Mouse (Mus musculus) heart, embryonic 13.5 days (tissue): ENCODE data around the gene Pwwp2b. TPM values are rescaled to one million over a fixed set of nuclear protein-coding genes. Genes with fewer than 3 reads are reported as not detected.
A peak's percentile ranks its signal among the peaks of the same experiment; 100 is the strongest.

Source experiments
- ATAC-seq: fragments of 200-750 bp; cut with Nextera tagmentation; 2 replicates; pipeline ENCODE4 v1.8.0; 2017; ENCODE audit warnings: moderate TSS enrichment; ENCODE audit not compliant: insufficient number of reproducible peaks, low FRiP score, low TSS enrichment; ENCODE audit errors: extremely low read depth
- H3K27ac ChIP-seq: fragments of 300-500 bp; sonication (generic); replicated peaks from 2 replicates; pipeline ENCODE4 v1.5.1; 2015; ENCODE audit warnings: moderate library complexity, mild to moderate bottlenecking, inconsistent platforms
- H3K27me3 ChIP-seq: fragments of 300-500 bp; sonication (generic); replicated peaks from 2 replicates; pipeline ENCODE4 v1.6.1; 2015; ENCODE audit warnings: mild to moderate bottlenecking, inconsistent platforms
- H3K36me3 ChIP-seq: fragments of 300-500 bp; sonication (generic); 2 replicates; pipeline ENCODE4 v1.6.1; 2015; ENCODE audit warnings: mild to moderate bottlenecking, inconsistent platforms
- H3K4me1 ChIP-seq: fragments of 300-500 bp; sonication (generic); 2 replicates; pipeline ENCODE4 v1.6.1; 2015; ENCODE audit warnings: inconsistent platforms
- H3K4me2 ChIP-seq: fragments of 300-500 bp; sonication (generic); 2 replicates; pipeline ENCODE4 v1.6.1; 2015; ENCODE audit warnings: inconsistent platforms, mild to moderate bottlenecking, moderate library complexity
- H3K4me3 ChIP-seq: fragments of 300-500 bp; sonication (generic); 2 replicates; pipeline ENCODE4 v1.5.1; 2015; ENCODE audit warnings: moderate library complexity, mild to moderate bottlenecking, inconsistent platforms
- H3K9ac ChIP-seq: fragments of 300-500 bp; sonication (generic); 2 replicates; pipeline ENCODE4 v1.6.1; 2015; ENCODE audit warnings: inconsistent platforms, mild to moderate bottlenecking, moderate library complexity
- H3K9me3 ChIP-seq: fragments of 300-500 bp; sonication (generic); 2 replicates; pipeline ENCODE4 v1.6.1; 2016; ENCODE audit warnings: inconsistent platforms
- WGBS: fragments of 180-500 bp; shearing (Covaris S2); methylation state at CpG from one replicate; pipeline ENCODE4 v1.1.7; 2015; ENCODE audit warnings: mixed read lengths; 5-methylcytosine and 5-hydroxymethylcytosine counted together
- polyA plus RNA-seq: library from polyadenylated mRNA; unstranded; fragments of >200 nt; fragmentation: Nextera tagmentation; extraction: Ambion mirVana; gene quantifications from 2 replicates; pipeline ENCODE4 v1.2.1, GENCODE M21; 2015

The Pwwp2b gene
- polyA plus RNA-seq, 1 experiment from 2014 or later = 8.0 TPM

DNA sequence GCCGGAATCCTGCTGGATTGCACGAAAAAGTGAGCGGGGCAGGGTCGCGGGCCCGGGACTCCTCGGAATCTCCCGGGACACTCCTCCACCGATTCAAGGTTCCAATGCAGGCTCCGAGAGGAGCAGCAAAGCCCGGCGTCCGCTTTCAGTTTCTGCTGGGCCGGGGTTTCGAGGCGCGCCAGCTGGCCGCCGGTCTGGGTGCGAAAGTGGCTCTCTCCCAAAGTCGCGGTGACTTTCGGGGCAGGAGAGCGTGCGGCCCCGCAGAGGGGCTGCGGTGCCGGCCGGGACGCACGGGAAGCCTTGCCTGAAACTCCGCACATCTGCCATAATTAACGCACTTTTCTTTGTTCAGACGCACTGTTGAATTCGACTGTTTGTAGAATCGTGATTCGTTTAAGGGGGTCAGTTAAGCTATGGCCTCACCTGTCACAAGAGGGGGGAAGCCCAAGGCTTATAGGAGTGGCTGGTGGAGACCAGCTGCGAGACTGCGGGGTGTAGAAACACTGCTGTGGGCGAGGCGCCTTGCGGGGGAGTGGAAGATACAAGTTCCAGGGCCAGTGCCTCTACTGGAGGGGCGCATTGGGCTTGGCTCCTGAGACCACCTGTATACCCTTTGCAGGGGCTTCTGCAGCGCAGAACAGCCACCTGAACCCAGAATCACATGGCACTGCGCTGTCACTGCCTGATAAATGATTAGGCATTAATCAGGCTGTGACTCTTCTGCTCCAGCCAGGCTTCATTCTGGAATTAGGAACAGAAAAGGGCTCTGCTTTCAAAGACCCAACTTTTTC is 528 bp downstream of the Pwwp2b start:
- Histone ChIP-seq H3K4me2 (peak overlapping the region; percentile 83), H3K9ac (peak overlapping the region; percentile 92), H3K27ac (peak overlapping the region; percentile 83), H3K9me3 (no peaks in the 10 kb centered on the region), H3K36me3 (no peaks in the 10 kb centered on the region), H3K4me3 (peak overlapping the region; percentile 65), H3K4me1 (peaks cover 81% of the 10 kb centered on the region), H3K27me3 (no peaks in the 10 kb centered on the region)
- WGBS = 2% methylated on average over 45 of the region's 45 CpGs
- ATAC-seq = no peak

DNA sequence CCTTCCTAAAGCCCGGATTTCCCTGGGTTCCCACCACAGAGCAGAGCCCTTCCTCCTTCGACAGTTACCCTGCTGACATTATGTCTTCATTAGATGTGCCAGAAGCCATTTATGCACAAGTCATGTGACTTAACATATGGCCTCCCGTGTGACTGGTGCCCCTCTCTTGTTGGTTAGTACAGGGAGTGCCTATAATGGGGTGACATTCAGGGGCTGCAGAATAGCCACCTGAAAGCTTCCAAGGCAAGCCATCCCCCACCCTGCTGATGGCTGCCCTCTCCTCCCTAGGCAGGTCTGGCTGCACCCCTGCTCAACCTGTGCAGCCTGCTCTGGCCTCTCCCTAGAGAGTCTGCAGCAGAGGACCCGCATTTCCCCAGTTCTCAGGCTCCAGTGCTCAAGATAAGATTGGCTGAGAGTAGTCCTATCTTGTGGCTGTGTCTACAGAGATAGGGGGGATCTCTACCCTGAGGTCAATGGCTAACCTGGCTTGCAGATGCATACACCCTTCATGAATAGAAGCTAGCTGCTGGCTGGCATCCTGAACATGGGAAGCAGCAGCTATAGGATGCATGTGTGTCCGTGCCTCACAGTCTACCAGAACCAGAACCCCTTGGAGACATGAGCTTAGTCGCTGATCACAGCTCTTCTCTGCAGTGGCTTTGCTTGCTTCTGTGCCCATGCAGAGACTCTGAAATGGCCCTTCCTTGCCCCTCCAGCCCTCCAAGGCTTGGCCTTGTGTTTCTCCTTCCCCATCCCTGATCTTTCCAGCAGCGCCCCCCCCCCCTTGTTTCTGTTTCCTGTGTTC is 1.3 kb downstream of the Pwwp2b start:
- H3K4me3 ChIP-seq = peak overlapping the region; percentile 65
- WGBS = 25% methylated on average over 7 of the region's 7 CpGs
- no peak for ATAC-seq

DNA sequence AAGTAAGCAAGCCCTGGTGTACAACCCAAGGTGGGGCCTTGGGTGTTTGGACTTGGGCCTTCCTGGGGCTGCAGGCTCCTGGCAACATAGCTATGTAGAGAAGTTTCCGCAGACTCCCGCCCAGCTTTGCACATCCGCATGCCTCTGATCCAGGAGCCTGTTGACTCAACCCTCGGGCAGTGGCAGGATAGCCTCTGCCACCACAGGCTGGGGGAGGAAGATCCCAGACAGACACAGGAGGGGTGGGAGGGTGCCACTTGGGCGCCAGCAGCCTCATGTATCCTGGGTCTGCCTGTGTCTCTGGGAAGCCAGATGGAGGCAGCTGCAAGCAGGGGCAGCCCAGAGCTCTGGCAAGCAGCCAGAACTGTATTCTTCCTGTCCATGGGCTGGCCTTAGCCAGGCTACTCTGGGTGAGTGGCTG is 3.6 kb downstream of the Pwwp2b start:
- H3K27me3 ChIP-seq = no peaks in the 10 kb centered on the region
- H3K27ac ChIP-seq = peak overlapping the region; percentile 70
- peak overlapping the region; percentile 6; the same call in 1 of the 2 replicates for H3K4me2 ChIP-seq
- peak; percentile 17; the same call in 1 of the 2 replicates for ATAC-seq
- no peaks in the 10 kb centered on the region for H3K9me3 ChIP-seq
- peaks cover 62% of the 10 kb centered on the region for H3K4me1 ChIP-seq
- H3K36me3 ChIP-seq = peaks cover 23% of the 10 kb centered on the region
- WGBS = 33% methylated on average over 5 of the region's 5 CpGs
- H3K4me3 ChIP-seq = no peak overlapping the region
- H3K9ac ChIP-seq = peak overlapping the region; percentile 50

More for the DNA sequence above, 1.3 kb downstream of the Pwwp2b start:
- H3K36me3 ChIP-seq = peaks cover under 1% of the 10 kb centered on the region; the same call in 1 of the 2 replicates
- H3K4me1 ChIP-seq = peaks cover 82% of the 10 kb centered on the region
- H3K4me2 ChIP-seq = peak overlapping the region; percentile 83
- H3K27ac ChIP-seq = 0 out of 2 replicates have a peak overlapping the region, but pooled peaks have one; percentile 83
- peak overlapping the region; percentile 92 for H3K9ac ChIP-seq
- no peaks in the 10 kb centered on the region for H3K9me3 ChIP-seq
- H3K27me3 ChIP-seq = no peaks in the 10 kb centered on the region

DNA sequence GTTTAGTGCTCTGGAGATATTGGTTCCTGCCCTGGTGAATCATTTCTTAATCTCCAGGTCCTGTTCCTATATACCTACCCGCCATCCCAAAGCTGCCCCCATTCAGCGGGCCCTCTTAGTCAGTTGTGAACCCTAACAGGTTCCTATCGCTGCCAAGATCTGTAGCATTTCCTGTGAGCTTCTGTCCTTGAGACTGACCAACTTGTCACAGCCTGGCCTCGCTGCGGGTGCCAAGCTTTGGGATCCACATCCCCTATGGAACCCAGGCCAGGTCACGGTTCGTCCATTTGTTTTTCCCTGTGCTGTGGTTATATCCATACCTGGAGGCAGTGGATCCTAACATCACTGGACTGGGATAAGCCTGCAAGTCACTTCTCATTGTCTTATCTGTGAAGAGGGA is 4.3 kb downstream of the Pwwp2b start:
- WGBS = 81% methylated on average over 7 of the region's 7 CpGs
- peak overlapping the region; percentile 54; the same call in 1 of the 2 replicates for H3K9ac ChIP-seq
- ATAC-seq = no peak

DNA sequence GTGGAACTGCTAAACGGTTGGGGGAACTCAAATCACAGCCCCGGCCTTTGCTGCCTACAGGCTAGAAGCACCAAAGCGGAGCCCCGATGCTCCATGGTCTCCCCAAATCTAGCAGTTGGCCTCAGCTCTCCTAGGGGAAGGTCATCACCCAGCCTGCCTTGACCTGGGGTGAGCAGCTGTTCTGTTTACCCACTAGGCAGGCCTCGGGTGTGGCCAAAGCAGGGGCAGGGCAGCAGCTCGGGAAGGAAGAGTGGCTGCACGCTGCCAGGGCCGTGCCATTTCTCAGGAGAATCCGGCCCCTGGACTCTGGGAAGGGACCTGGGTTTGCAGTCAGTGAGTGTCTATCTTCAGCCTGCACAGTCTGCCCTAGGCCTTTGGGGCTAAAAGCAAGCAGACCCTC is 4.7 kb downstream of the Pwwp2b start:
- Histone ChIP-seq H3K36me3 (peaks cover 34% of the 10 kb centered on the region), H3K4me1 (peaks cover 61% of the 10 kb centered on the region), H3K4me2 (no peak overlapping the region), H3K9me3 (no peaks in the 10 kb centered on the region), H3K27ac (no peak overlapping the region), H3K9ac (peak overlapping the region; percentile 54), H3K27me3 (no peaks in the 10 kb centered on the region), H3K4me3 (no peak overlapping the region)
- WGBS = 45% methylated on average over 9 of the region's 9 CpGs
- ATAC-seq = no peak

More for the DNA sequence above, 4.3 kb downstream of the Pwwp2b start:
- Histone ChIP-seq H3K27me3 (no peaks in the 10 kb centered on the region), H3K9me3 (no peaks in the 10 kb centered on the region), H3K36me3 (peaks cover 30% of the 10 kb centered on the region), H3K4me1 (peaks cover 61% of the 10 kb centered on the region), H3K4me3 (no peak overlapping the region), H3K4me2 (no peak overlapping the region), H3K27ac (0 out of 2 replicates have a peak overlapping the region, but pooled peaks have one; percentile 70)

DNA sequence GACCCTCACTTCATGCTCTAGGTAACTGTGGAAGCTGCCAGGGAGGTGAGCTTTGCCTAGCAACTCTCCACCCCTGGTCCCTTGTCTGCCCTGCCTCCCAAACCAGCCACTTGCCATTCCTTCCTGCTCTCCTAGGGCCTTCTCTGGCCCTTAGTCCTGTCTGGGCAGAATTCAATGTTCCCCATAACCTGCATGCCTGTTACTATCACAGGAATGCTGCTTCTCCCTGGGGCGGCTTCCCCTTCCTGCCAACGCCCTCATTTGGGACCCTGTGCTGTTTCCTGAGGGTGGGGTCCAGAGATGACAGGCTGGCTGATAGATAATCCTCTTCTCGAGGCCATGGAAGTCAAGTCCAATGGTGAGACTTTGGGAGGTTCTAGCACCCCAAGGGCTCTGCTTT is 5.2 kb downstream of the Pwwp2b start:
- H3K27ac ChIP-seq = no peak overlapping the region
- H3K27me3 ChIP-seq = no peaks in the 10 kb centered on the region
- ATAC-seq = no peak
- 23% methylated on average over 3 of the region's 3 CpGs for WGBS
- no peaks in the 10 kb centered on the region for H3K9me3 ChIP-seq
- peak overlapping the region; percentile 54 for H3K9ac ChIP-seq
- peaks cover 39% of the 10 kb centered on the region for H3K36me3 ChIP-seq
- H3K4me1 ChIP-seq = peaks cover 66% of the 10 kb centered on the region
- no peak overlapping the region for H3K4me3 ChIP-seq
- H3K4me2 ChIP-seq = no peak overlapping the region

DNA sequence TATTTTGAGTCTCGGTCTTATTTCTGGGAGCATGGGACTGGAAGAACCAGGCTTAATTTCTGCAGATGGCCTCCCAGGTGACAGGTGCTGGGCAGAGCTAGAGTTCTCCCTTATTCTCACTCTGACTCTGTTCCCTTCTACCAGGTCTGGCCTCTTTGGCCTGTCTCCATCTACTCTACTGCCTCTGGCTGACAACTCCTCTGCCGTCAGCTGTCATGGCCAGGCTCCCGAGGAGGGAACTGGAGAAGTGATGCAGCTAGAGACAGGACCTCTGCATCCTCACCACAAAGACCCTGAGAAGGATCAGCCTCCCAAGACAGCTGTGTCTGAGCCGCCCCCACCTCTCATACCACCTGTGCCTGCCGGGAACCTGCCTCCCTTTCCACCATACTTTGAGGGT is 6.3 kb downstream of the Pwwp2b start:
- Histone ChIP-seq H3K36me3 (peaks cover 49% of the 10 kb centered on the region), H3K4me2 (no peak overlapping the region), H3K27ac (no peak overlapping the region), H3K9ac (no peak overlapping the region), H3K4me3 (no peak overlapping the region), H3K27me3 (no peaks in the 10 kb centered on the region), H3K4me1 (peaks cover 69% of the 10 kb centered on the region), H3K9me3 (no peaks in the 10 kb centered on the region)
- ATAC-seq = no peak
- WGBS = 86% methylated on average over 5 of the region's 5 CpGs

DNA sequence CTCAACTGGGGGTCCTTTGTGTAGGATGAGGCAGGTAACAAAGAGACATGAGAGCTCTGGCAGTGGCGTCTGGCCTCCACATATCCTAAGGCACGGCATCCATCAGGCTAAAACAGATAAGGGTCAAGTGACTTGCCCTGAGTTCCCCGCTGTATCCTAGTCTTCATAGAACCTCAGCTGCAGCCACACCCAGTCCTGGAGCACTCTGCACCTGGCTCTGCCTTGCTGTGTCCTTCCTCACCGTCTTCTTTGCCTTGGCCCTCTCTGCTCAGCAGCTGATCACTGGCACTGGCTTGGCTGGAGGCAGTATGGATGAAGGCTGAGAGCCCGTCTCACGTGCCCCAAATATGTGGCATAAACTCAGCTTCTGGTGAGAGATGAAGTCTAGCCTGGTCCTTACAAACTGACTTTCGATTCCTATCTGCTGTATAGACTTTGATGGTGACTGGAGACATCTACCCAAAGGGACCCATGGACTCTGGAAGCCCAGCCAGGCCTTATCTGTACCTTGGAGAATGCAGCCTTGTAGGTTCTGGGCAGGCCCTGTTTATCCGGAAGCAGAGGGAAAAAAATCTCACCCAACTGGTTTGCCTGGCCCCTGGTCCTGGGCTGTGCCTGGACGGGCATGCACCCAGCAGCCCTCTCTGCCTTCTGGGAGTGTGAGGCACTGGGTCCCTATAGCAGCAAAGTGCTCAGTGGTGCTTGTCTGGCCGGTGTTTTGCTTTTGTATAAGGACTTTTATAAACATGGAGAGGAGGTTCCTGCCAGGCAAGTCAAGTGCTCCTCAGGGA is 9.7 kb downstream of the Pwwp2b start:
- Histone ChIP-seq H3K9me3 (0 out of 2 replicates have a peak, but pooled peaks cover 5% of the 10 kb centered on the region), H3K27ac (0 out of 2 replicates have a peak overlapping the region, but pooled peaks have one; percentile 8), H3K36me3 (peaks cover 73% of the 10 kb centered on the region), H3K27me3 (no peaks in the 10 kb centered on the region), H3K4me3 (no peak overlapping the region), H3K4me1 (peaks cover 40% of the 10 kb centered on the region), H3K9ac (no peak overlapping the region), H3K4me2 (no peak overlapping the region)
- ATAC-seq = no peak
- 45% methylated on average over 10 of the region's 10 CpGs for WGBS

DNA sequence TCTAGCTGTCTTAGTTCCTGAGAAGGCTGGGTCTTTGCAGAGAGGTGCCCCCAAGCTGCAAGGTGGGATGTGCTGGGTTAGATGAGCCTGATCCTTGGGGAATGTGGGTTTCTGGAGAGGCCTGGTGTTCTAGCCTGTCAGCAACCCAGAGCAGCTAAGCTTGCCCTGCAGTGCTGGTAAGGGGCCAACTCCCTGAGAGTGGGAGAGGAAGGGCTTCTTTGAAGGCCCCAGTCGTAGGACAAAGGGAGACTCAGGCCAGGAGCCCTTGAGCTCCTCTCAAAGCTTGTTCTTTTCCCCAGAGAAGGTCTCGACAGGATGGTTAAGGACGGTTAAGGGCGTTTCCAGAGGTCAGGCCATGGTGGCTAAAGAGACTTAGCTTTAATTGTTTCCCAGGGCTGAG is 16.1 kb downstream of the Pwwp2b start:
- Histone ChIP-seq H3K4me2 (no peak overlapping the region), H3K9ac (peak overlapping the region; percentile 59), H3K9me3 (0 out of 2 replicates have a peak, but pooled peaks cover 5% of the 10 kb centered on the region), H3K27me3 (no peaks in the 10 kb centered on the region), H3K4me3 (no peak overlapping the region), H3K4me1 (peaks cover 50% of the 10 kb centered on the region), H3K36me3 (peaks cover 49% of the 10 kb centered on the region), H3K27ac (peak overlapping the region; percentile 70)
- ATAC-seq = no peak
- WGBS = 28% methylated on average over 4 of the region's 4 CpGs

DNA sequence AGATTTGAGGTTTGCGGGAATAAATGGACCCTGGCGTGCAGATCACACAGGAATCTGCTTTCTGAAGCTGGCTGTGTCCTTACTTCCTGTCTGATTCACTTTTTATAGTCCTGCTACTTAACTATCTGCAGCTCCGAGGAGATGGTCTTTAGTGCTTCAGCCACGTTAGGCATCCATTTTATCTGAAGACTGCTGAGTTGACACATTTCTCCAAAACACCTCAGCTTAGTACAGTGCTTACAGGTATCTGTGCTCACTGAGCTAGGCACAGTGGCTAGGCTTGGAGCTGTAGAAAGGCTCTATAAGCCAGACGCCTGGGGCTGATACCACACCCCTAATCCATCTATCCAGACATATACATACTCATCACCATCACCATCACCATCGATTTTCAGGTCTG is 17.4 kb downstream of the Pwwp2b start:
- peak overlapping the region; percentile 65 for H3K27ac ChIP-seq
- H3K4me1 ChIP-seq = peaks cover 43% of the 10 kb centered on the region
- H3K4me2 ChIP-seq = no peak overlapping the region
- no peak overlapping the region for H3K9ac ChIP-seq
- no peak overlapping the region for H3K4me3 ChIP-seq
- WGBS = 34% methylated on average over 6 of the region's 6 CpGs
- no peaks in the 10 kb centered on the region for H3K27me3 ChIP-seq
- no peak for ATAC-seq
- 0 out of 2 replicates have a peak, but pooled peaks cover 5% of the 10 kb centered on the region for H3K9me3 ChIP-seq
- peaks cover 41% of the 10 kb centered on the region for H3K36me3 ChIP-seq
